Mouse (Mus musculus) kidney, adult 10 weeks (tissue): Measurements from ENCODE around the gene Slc28a3. TPM values are rescaled to one million over a fixed set of nuclear protein-coding genes. Genes with fewer than 3 reads are reported as not detected.

Experiments used
- polyA plus RNA-seq: library from polyadenylated mRNA; stranded (reverse); fragments of 350-450 nt; fragmentation: Illumina TruSeq; extraction: RNeasy Lipid Tissue Mini Kit (QIAGEN cat#74804); gene quantifications from one replicate; pipeline ENCODE4 v1.2.3, GENCODE M21; 2014; ENCODE audit warnings: low read depth, low replicate concordance

The Slc28a3 gene
- polyA plus RNA-seq: not detected

GRCm38 (mm10) chr13:58610716-58611115 lies at the start of gene Slc28a3:
Gene Slc28a3 (minus strand): TSS chr13:58610877.

Other genes with a start within 250 kb of the Slc28a3 start
- 23.3 TPM for gene 2210016F16Rik, start 225.7 kb downstream of the Slc28a3 start, polyA plus RNA-seq
- gene Rmi1, start 208.6 kb downstream of the Slc28a3 start, polyA plus RNA-seq: 58.4 TPM
- 1,436 TPM for gene Hnrnpk, start 207.5 kb downstream of the Slc28a3 start, polyA plus RNA-seq
- gene Ntrk2, start 195.7 kb upstream of the Slc28a3 start, polyA plus RNA-seq: 0.81 TPM